Mouse (Mus musculus): ENCODE data around the gene Dgke. TPM values are rescaled to one million over a fixed set of nuclear protein-coding genes. Genes with fewer than 3 reads are reported as not detected.
"Not testable (repeated sequence)": the region's sequence is repeated elsewhere in the genome, so short reads cannot be mapped to it uniquely, and the experiment has no call there.

Gene Dgke
- polyA plus RNA-seq, 1 experiment from 2014 or later = 0.68 TPM

- H3K9me3 ChIP-seq (replicated peaks; ENCODE audit: control insufficient read depth, low read length); H3K36me3 ChIP-seq (ENCODE audit: control insufficient read depth, insufficient read depth); H3K4me3 ChIP-seq (ENCODE audit: low read depth, low read length); H3K27ac ChIP-seq (ENCODE audit: low read length); ATAC-seq (ENCODE audit: low read depth); H3K4me2 ChIP-seq (ENCODE audit: low read depth, low read length); H3K9ac ChIP-seq (ENCODE audit: low read depth, low read length); H3K4me1 ChIP-seq (ENCODE audit: control insufficient read depth, low read depth, low read length); H3K27me3 ChIP-seq (ENCODE audit: control insufficient read depth, insufficient read depth, low read depth, low read length): not testable (repeated sequence)
- 77% methylated on average over 10 of the region's 10 CpGs for WGBS (ENCODE audit: insufficient replicate concordance)
Measured at GRCm38 (mm10) chr11:89097292-89097691, 30.6 kb upstream of the Dgke start.

- Histone ChIP-seq H3K9me3 (replicated peaks; ENCODE audit: control insufficient read depth, low read length) (no peaks in the 10 kb centered on the region), H3K27ac (ENCODE audit: low read length) (no peak overlapping the region), H3K36me3 (ENCODE audit: control insufficient read depth, insufficient read depth) (no peaks in the 10 kb centered on the region), H3K27me3 (ENCODE audit: control insufficient read depth, insufficient read depth, low read depth, low read length) (no peaks in the 10 kb centered on the region), H3K4me1 (ENCODE audit: control insufficient read depth, low read depth, low read length) (no peaks in the 10 kb centered on the region), H3K4me2 (ENCODE audit: low read depth, low read length) (no peak overlapping the region), H3K9ac (ENCODE audit: low read depth, low read length) (no peak overlapping the region), H3K4me3 (ENCODE audit: low read depth, low read length) (no peak overlapping the region)
- WGBS (ENCODE audit: insufficient replicate concordance) = 36% methylated on average over 3 of the region's 3 CpGs
- ATAC-seq (ENCODE audit: low read depth) = no peak
Measured at GRCm38 (mm10) chr11:89095306-89095705, 28.7 kb upstream of the Dgke start.

GRCm38 (mm10) chr11:89092714-89093113 is 26.1 kb upstream of the Dgke start:
- H3K27ac ChIP-seq (ENCODE audit: low read length) = no peak overlapping the region
- WGBS (ENCODE audit: insufficient replicate concordance) = 31% methylated on average over 9 of the region's 9 CpGs
- ATAC-seq (ENCODE audit: low read depth) = no peak

GRCm38 (mm10) chr11:89090359-89090758 is 23.7 kb upstream of the Dgke start:
- H3K4me3 ChIP-seq (ENCODE audit: low read depth, low read length); H3K36me3 ChIP-seq (ENCODE audit: control insufficient read depth, insufficient read depth); H3K9me3 ChIP-seq (replicated peaks; ENCODE audit: control insufficient read depth, low read length); H3K9ac ChIP-seq (ENCODE audit: low read depth, low read length); H3K27ac ChIP-seq (ENCODE audit: low read length); H3K27me3 ChIP-seq (ENCODE audit: control insufficient read depth, insufficient read depth, low read depth, low read length); H3K4me2 ChIP-seq (ENCODE audit: low read depth, low read length); H3K4me1 ChIP-seq (ENCODE audit: control insufficient read depth, low read depth, low read length); ATAC-seq (ENCODE audit: low read depth): not testable (repeated sequence)
- 64% methylated on average over 6 of the region's 7 CpGs for WGBS (ENCODE audit: insufficient replicate concordance)

More at GRCm38 (mm10) chr11:89092714-89093113, 26.1 kb upstream of the Dgke start:
- Histone ChIP-seq H3K4me3 (ENCODE audit: low read depth, low read length) (no peak overlapping the region), H3K4me1 (ENCODE audit: control insufficient read depth, low read depth, low read length) (no peaks in the 10 kb centered on the region), H3K36me3 (ENCODE audit: control insufficient read depth, insufficient read depth) (no peaks in the 10 kb centered on the region), H3K27me3 (ENCODE audit: control insufficient read depth, insufficient read depth, low read depth, low read length) (no peaks in the 10 kb centered on the region), H3K4me2 (ENCODE audit: low read depth, low read length) (no peak overlapping the region), H3K9ac (ENCODE audit: low read depth, low read length) (no peak overlapping the region), H3K9me3 (replicated peaks; ENCODE audit: control insufficient read depth, low read length) (no peaks in the 10 kb centered on the region)

GRCm38 (mm10) chr11:89088754-89089153 is 22.1 kb upstream of the Dgke start:
- Histone ChIP-seq H3K36me3 (ENCODE audit: control insufficient read depth, insufficient read depth) (no peaks in the 10 kb centered on the region), H3K4me2 (ENCODE audit: low read depth, low read length) (no peak overlapping the region), H3K4me1 (ENCODE audit: control insufficient read depth, low read depth, low read length) (no peaks in the 10 kb centered on the region), H3K4me3 (ENCODE audit: low read depth, low read length) (no peak overlapping the region), H3K9me3 (replicated peaks; ENCODE audit: control insufficient read depth, low read length) (no peaks in the 10 kb centered on the region), H3K27ac (ENCODE audit: low read length) (no peak overlapping the region), H3K27me3 (ENCODE audit: control insufficient read depth, insufficient read depth, low read depth, low read length) (no peaks in the 10 kb centered on the region), H3K9ac (ENCODE audit: low read depth, low read length) (no peak overlapping the region)
- no peak for ATAC-seq (ENCODE audit: low read depth)
- WGBS (ENCODE audit: insufficient replicate concordance) = 74% methylated on average over 4 of the region's 4 CpGs

- no peaks in the 10 kb centered on the region for H3K4me1 ChIP-seq (ENCODE audit: control insufficient read depth, low read depth, low read length)
- H3K9me3 ChIP-seq (replicated peaks; ENCODE audit: control insufficient read depth, low read length) = no peaks in the 10 kb centered on the region
- WGBS (ENCODE audit: insufficient replicate concordance) = 61% methylated on average over 10 of the region's 10 CpGs
- no peaks in the 10 kb centered on the region for H3K27me3 ChIP-seq (ENCODE audit: control insufficient read depth, insufficient read depth, low read depth, low read length)
- H3K9ac ChIP-seq (ENCODE audit: low read depth, low read length) = no peak overlapping the region
- H3K27ac ChIP-seq (ENCODE audit: low read length) = no peak overlapping the region
- no peak for ATAC-seq (ENCODE audit: low read depth)
- H3K4me2 ChIP-seq (ENCODE audit: low read depth, low read length) = no peak overlapping the region
- H3K4me3 ChIP-seq (ENCODE audit: low read depth, low read length) = no peak overlapping the region
- H3K36me3 ChIP-seq (ENCODE audit: control insufficient read depth, insufficient read depth) = no peaks in the 10 kb centered on the region
Measured at GRCm38 (mm10) chr11:89086208-89086809, 19.7 kb upstream of the Dgke start.

GRCm38 (mm10) chr11:89084601-89085000 is 18.0 kb upstream of the Dgke start:
- Histone ChIP-seq H3K4me3 (ENCODE audit: low read depth, low read length) (no peak overlapping the region), H3K27me3 (ENCODE audit: control insufficient read depth, insufficient read depth, low read depth, low read length) (no peaks in the 10 kb centered on the region), H3K9ac (ENCODE audit: low read depth, low read length) (no peak overlapping the region), H3K4me2 (ENCODE audit: low read depth, low read length) (no peak overlapping the region), H3K9me3 (replicated peaks; ENCODE audit: control insufficient read depth, low read length) (no peaks in the 10 kb centered on the region), H3K27ac (ENCODE audit: low read length) (no peak overlapping the region), H3K4me1 (ENCODE audit: control insufficient read depth, low read depth, low read length) (no peaks in the 10 kb centered on the region), H3K36me3 (ENCODE audit: control insufficient read depth, insufficient read depth) (no peaks in the 10 kb centered on the region)
- WGBS (ENCODE audit: insufficient replicate concordance) = 21% methylated on average over 7 of the region's 7 CpGs
- no peak for ATAC-seq (ENCODE audit: low read depth)

GRCm38 (mm10) chr11:89082691-89083090 is 16.0 kb upstream of the Dgke start:
- H3K27me3 ChIP-seq (ENCODE audit: control insufficient read depth, insufficient read depth, low read depth, low read length); H3K4me2 ChIP-seq (ENCODE audit: low read depth, low read length); H3K4me3 ChIP-seq (ENCODE audit: low read depth, low read length); H3K36me3 ChIP-seq (ENCODE audit: control insufficient read depth, insufficient read depth); H3K9ac ChIP-seq (ENCODE audit: low read depth, low read length); ATAC-seq (ENCODE audit: low read depth); H3K9me3 ChIP-seq (replicated peaks; ENCODE audit: control insufficient read depth, low read length); H3K4me1 ChIP-seq (ENCODE audit: control insufficient read depth, low read depth, low read length); H3K27ac ChIP-seq (ENCODE audit: low read length): not testable (repeated sequence)
- 61% methylated on average over 3 of the region's 3 CpGs for WGBS (ENCODE audit: insufficient replicate concordance)

GRCm38 (mm10) chr11:89081906-89082305 is 15.3 kb upstream of the Dgke start:
- not testable (repeated sequence) for H3K4me1 ChIP-seq (ENCODE audit: control insufficient read depth, low read depth, low read length); H3K27me3 ChIP-seq (ENCODE audit: control insufficient read depth, insufficient read depth, low read depth, low read length); ATAC-seq (ENCODE audit: low read depth); H3K9me3 ChIP-seq (replicated peaks; ENCODE audit: control insufficient read depth, low read length); H3K4me2 ChIP-seq (ENCODE audit: low read depth, low read length); H3K9ac ChIP-seq (ENCODE audit: low read depth, low read length); H3K4me3 ChIP-seq (ENCODE audit: low read depth, low read length); H3K36me3 ChIP-seq (ENCODE audit: control insufficient read depth, insufficient read depth); H3K27ac ChIP-seq (ENCODE audit: low read length)
- WGBS (ENCODE audit: insufficient replicate concordance) = 56% methylated on average over 5 of the region's 5 CpGs

Data from liver, embryonic 16.5 days (tissue).